Mouse (Mus musculus): ENCODE measurements around the gene Atp1b1. TPM values are rescaled to one million over a fixed set of nuclear protein-coding genes. Genes with fewer than 3 reads are reported as not detected.

The Atp1b1 gene
- total and polyA plus RNA-seq, 3 experiments = 0.17 to 0.32 (median 0.23) TPM

DNA sequence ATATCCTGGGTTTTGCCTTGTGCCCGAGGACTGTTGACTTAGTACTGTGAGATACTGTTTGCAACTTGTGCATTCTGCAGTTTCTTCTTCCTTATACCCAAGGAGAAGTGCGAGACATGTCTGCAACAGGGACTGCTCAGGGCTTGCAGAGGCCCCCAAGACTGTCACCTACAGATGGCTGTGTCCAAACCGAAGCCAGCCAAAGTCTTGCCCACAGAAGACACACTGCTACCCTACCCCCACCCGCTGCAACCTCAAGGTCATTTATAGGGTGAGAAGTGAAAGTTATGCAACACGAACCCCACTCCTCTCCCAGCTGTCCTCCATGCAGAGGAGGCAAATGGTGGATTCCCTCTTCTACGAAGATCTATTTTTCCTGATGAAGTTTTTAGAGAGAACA lies 5.6 kb downstream of the Atp1b1 start:
- no peak overlapping the region for H3K9ac ChIP-seq (ENCODE audit: insufficient read depth, low read depth)
- in situ Hi-C loops (cut with MboI; ENCODE audit: low pct_ligation_motif_present, low pct_unique_long_range_greater_than_20kb, low sequenced_read_pairs) (no loop called here), dilution Hi-C loops (cut with MboI; ENCODE audit: extremely low pct_ligation_motif_present, extremely low pct_unique_long_range_greater_than_20kb, low sequenced_read_pairs) (no loop called here)
- no peaks in the 10 kb centered on the region for H3K9me3 ChIP-seq (replicated peaks; ENCODE audit: low read length)
- TF ChIP-seq ETS1 (conservative IDR thresholded peaks at IDR 0.05; ENCODE audit: low read depth, low read length) = no peak
- TF ChIP-seq TBP (conservative IDR thresholded peaks at IDR 0.05; ENCODE audit: low read depth, low read length) = no peak
- no peak for TF ChIP-seq E2F4 (IDR thresholded peaks at IDR 0.05; ENCODE audit: insufficient replicate concordance, low read depth, low read length)
- TF ChIP-seq ZNF384 (IDR thresholded peaks at IDR 0.05; ENCODE audit: low read depth, low read length) = no peak
- TF ChIP-seq USF1 (IDR thresholded peaks at IDR 0.05; ENCODE audit: low read depth, low read length) = no peak
- H3K4me1 ChIP-seq (ENCODE audit: control insufficient read depth in 1 of 2, insufficient read depth in 2 of 2) = peaks cover 6 to 20% of the 10 kb centered on the region in 2 experiments; a peak in 3 of 4 replicates
- peaks cover 17% of the 10 kb centered on the region for H3K27me3 ChIP-seq (replicated peaks)
- DNase-seq (ENCODE audit: extremely low read depth) = no peak
- H3K79me2 ChIP-seq (replicated peaks; ENCODE audit: control insufficient read depth, extremely low read depth, insufficient read depth, poor library complexity, severe bottlenecking) = no peaks in the 10 kb centered on the region
- no peaks in the 10 kb centered on the region for H3K36me3 ChIP-seq (replicated peaks in 1 of 2; ENCODE audit: control insufficient read depth in 1 of 2, insufficient read depth in 1 of 2, low read length in 1 of 2)
- peak overlapping the region; percentile 33; the same call in 1 of the 2 replicates for H3K4me2 ChIP-seq (ENCODE audit: insufficient read depth, low read depth, poor library complexity, severe bottlenecking)
- no peak overlapping the region for H3K4me3 ChIP-seq (replicated peaks in 1 of 3; ENCODE audit: low read depth in 2 of 3, low read length in 2 of 3, poor library complexity in 1 of 3)
- no peak overlapping the region for H3K27ac ChIP-seq (ENCODE audit: insufficient read depth, low read depth)

DNA sequence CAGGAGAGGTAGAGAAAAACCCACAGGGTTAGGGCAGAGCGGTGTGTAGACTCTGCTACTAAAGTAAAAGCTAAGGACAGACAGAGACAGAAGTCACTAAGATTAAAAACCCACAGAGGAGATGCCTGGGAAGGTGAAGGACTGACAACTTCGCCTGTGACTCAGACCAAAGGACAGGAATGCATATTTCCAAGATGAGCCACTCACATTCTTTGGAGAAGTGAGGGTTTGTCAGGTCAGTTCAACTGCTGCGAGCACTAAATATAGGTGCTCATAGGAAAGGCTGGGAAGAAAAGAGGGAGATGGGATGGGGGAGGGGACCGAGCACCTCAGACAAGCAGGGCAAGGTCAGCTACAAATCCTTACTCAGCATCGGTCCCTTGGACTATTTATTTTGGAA lies 6.8 kb downstream of the Atp1b1 start:
- Histone ChIP-seq H3K4me2 (ENCODE audit: insufficient read depth, low read depth, poor library complexity, severe bottlenecking) (no peak overlapping the region), H3K36me3 (replicated peaks in 1 of 2; ENCODE audit: control insufficient read depth in 1 of 2, insufficient read depth in 1 of 2, low read length in 1 of 2) (no peaks in the 10 kb centered on the region), H3K9ac (ENCODE audit: insufficient read depth, low read depth) (no peak overlapping the region), H3K4me3 (replicated peaks in 1 of 3; ENCODE audit: low read depth in 2 of 3, low read length in 2 of 3, poor library complexity in 1 of 3) (no peak overlapping the region), H3K79me2 (replicated peaks; ENCODE audit: control insufficient read depth, extremely low read depth, insufficient read depth, poor library complexity, severe bottlenecking) (no peaks in the 10 kb centered on the region), H3K9me3 (replicated peaks; ENCODE audit: low read length) (no peaks in the 10 kb centered on the region), H3K27me3 (replicated peaks) (peaks cover 6% of the 10 kb centered on the region), H3K27ac (ENCODE audit: insufficient read depth, low read depth) (no peak overlapping the region), H3K4me1 (ENCODE audit: control insufficient read depth in 1 of 2, insufficient read depth in 2 of 2) (peaks cover 6 to 17% of the 10 kb centered on the region in 2 experiments; a peak in 3 of 4 replicates)
- DNase-seq (ENCODE audit: extremely low read depth) = no peak
- no peak for TF ChIP-seq ELF1 (IDR thresholded peaks at IDR 0.05; ENCODE audit: low read depth, low read length)
- TF ChIP-seq POLR2A (IDR thresholded peaks at IDR 0.05; ENCODE audit: low read depth, low read length) = no peak
- no peak for TF ChIP-seq KAT2A (IDR thresholded peaks at IDR 0.05; ENCODE audit: insufficient replicate concordance, low read length)
- TF ChIP-seq NRF1 (IDR thresholded peaks at IDR 0.05; ENCODE audit: low read depth, low read length) = no peak
- dilution Hi-C loops (cut with MboI; ENCODE audit: extremely low pct_ligation_motif_present, extremely low pct_unique_long_range_greater_than_20kb, low sequenced_read_pairs) = no loop called here
- in situ Hi-C loops (cut with MboI; ENCODE audit: low pct_ligation_motif_present, low pct_unique_long_range_greater_than_20kb, low sequenced_read_pairs) = no loop called here

DNA sequence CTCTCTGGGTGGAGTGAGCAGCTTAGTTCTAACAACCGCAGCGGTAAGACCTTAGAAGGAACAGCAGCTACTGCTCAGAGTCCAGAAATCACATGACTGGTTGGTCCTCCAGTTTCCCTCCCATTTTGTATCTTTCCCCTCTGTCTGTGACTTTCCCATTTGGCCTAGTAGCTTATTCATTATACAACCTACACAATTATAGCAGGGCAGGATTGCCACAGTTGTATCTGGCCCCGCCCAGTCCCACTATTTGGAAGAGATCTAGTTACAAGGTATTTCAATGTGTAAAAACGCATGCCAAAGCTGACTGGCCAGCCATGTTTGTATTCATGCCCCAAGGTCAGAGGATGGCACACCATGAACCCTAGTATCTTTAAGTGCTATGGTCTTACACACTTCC lies 7.5 kb downstream of the Atp1b1 start:
- no peaks in the 10 kb centered on the region for H3K27me3 ChIP-seq (replicated peaks)
- H3K4me3 ChIP-seq (replicated peaks in 1 of 3; ENCODE audit: low read depth in 2 of 3, low read length in 2 of 3, poor library complexity in 1 of 3) = no peak overlapping the region
- in situ Hi-C loops (cut with MboI; ENCODE audit: low pct_ligation_motif_present, low pct_unique_long_range_greater_than_20kb, low sequenced_read_pairs) = no loop called here
- no peaks in the 10 kb centered on the region for H3K79me2 ChIP-seq (replicated peaks; ENCODE audit: control insufficient read depth, extremely low read depth, insufficient read depth, poor library complexity, severe bottlenecking)
- H3K9me3 ChIP-seq (replicated peaks; ENCODE audit: low read length) = no peaks in the 10 kb centered on the region
- TF ChIP-seq PAX5 (IDR thresholded peaks at IDR 0.05; ENCODE audit: low read length) (no peak), MYC (IDR thresholded peaks at IDR 0.05; ENCODE audit: low read depth, low read length) (no peak), RAD21 (IDR thresholded peaks at IDR 0.05; ENCODE audit: low read depth, low read length) (no peak), MAFK (IDR thresholded peaks at IDR 0.05; ENCODE audit: insufficient replicate concordance, low read length) (no peak), ZNF384 (IDR thresholded peaks at IDR 0.05; ENCODE audit: low read depth, low read length) (no peak), JUND (conservative IDR thresholded peaks at IDR 0.05; ENCODE audit: low read depth, low read length) (no peak), HCFC1 (IDR thresholded peaks at IDR 0.05; ENCODE audit: low read depth, low read length) (no peak), UBTF (IDR thresholded peaks at IDR 0.05; ENCODE audit: low read depth, low read length) (no peak), BHLHE40 (IDR thresholded peaks at IDR 0.05; ENCODE audit: low read depth, low read length) (no peak), MEF2A (IDR thresholded peaks at IDR 0.05; ENCODE audit: borderline replicate concordance, low read depth, low read length) (no peak), KAT2A (IDR thresholded peaks at IDR 0.05; ENCODE audit: insufficient replicate concordance, low read length) (no peak), MXI1 (IDR thresholded peaks at IDR 0.05; ENCODE audit: low read depth, low read length) (no peak), USF2 (conservative IDR thresholded peaks at IDR 0.05; ENCODE audit: low read depth, low read length) (no peak), TBP (conservative IDR thresholded peaks at IDR 0.05; ENCODE audit: low read depth, low read length) (no peak), MAZ (IDR thresholded peaks at IDR 0.05; ENCODE audit: low read depth, low read length) (no peak), E2F4 (IDR thresholded peaks at IDR 0.05; ENCODE audit: insufficient replicate concordance, low read depth, low read length) (no peak), POLR2AphosphoS2 (IDR thresholded peaks at IDR 0.05; ENCODE audit: low read depth, low read length) (no peak), MAX (IDR thresholded peaks at IDR 0.05; ENCODE audit: low read length) (no peak)
- H3K36me3 ChIP-seq (replicated peaks in 1 of 2; ENCODE audit: control insufficient read depth in 1 of 2, insufficient read depth in 1 of 2, low read length in 1 of 2) = no peaks in the 10 kb centered on the region
- no peak overlapping the region for H3K9ac ChIP-seq (ENCODE audit: insufficient read depth, low read depth)
- dilution Hi-C loops (cut with MboI; ENCODE audit: extremely low pct_ligation_motif_present, extremely low pct_unique_long_range_greater_than_20kb, low sequenced_read_pairs) = no loop called here
- H3K4me1 ChIP-seq (ENCODE audit: control insufficient read depth in 1 of 2, insufficient read depth in 2 of 2) = peaks cover 6 to 17% of the 10 kb centered on the region in 2 experiments; a peak in 3 of 4 replicates
- H3K27ac ChIP-seq (ENCODE audit: insufficient read depth, low read depth) = no peak overlapping the region
- no peak overlapping the region for H3K4me2 ChIP-seq (ENCODE audit: insufficient read depth, low read depth, poor library complexity, severe bottlenecking)
- no peak for DNase-seq (ENCODE audit: extremely low read depth)
